Mouse (Mus musculus) skeletal muscle tissue, adult 2 months (tissue): ENCODE measurements around the gene Eif2b5.
"Not testable (repeated sequence)": the region's sequence is repeated elsewhere in the genome, so short reads cannot be mapped to it uniquely, and the experiment has no call there.

Experiments
- DNase-seq: peaks from one replicate; pipeline ENCODE4 v3.0.0-alpha.2; 2012; ENCODE audit warnings: low read depth, low spot score

Gene Eif2b5

GRCm38 (mm10) chr16:20498677-20499475 lies at the start of gene Eif2b5:
Gene Eif2b5, plus strand, starts transcription at chr16:20498817.
- DNase-seq: peak; percentile 94

- no peak for DNase-seq
Measured at GRCm38 (mm10) chr16:20451774-20452173, 46.8 kb upstream of the Eif2b5 start.

GRCm38 (mm10) chr16:20454155-20454654 lies 44.4 kb upstream of the Eif2b5 start:
- DNase-seq: no peak

GRCm38 (mm10) chr16:20456106-20456505 lies 42.5 kb upstream of the Eif2b5 start:
- DNase-seq: no peak

GRCm38 (mm10) chr16:20458736-20459135 lies 39.9 kb upstream of the Eif2b5 start:
- not testable (repeated sequence) for DNase-seq

- no peak for DNase-seq
Measured at GRCm38 (mm10) chr16:20464725-20465124, 33.9 kb upstream of the Eif2b5 start.

GRCm38 (mm10) chr16:20470981-20471380 lies 27.6 kb upstream of the Eif2b5 start:
- no peak for DNase-seq

GRCm38 (mm10) chr16:20471686-20472085 lies 26.9 kb upstream of the Eif2b5 start:
- no peak for DNase-seq

- no peak for DNase-seq
Measured at GRCm38 (mm10) chr16:20473748-20474147, 24.9 kb upstream of the Eif2b5 start.

- DNase-seq: no peak
Measured at GRCm38 (mm10) chr16:20474211-20474610, 24.4 kb upstream of the Eif2b5 start.

GRCm38 (mm10) chr16:20474786-20475185 lies 23.8 kb upstream of the Eif2b5 start:
- DNase-seq: no peak

GRCm38 (mm10) chr16:20475335-20475734 lies 23.3 kb upstream of the Eif2b5 start:
- DNase-seq: no peak

GRCm38 (mm10) chr16:20476857-20477256 lies 21.8 kb upstream of the Eif2b5 start:
- no peak for DNase-seq

- no peak for DNase-seq
Measured at GRCm38 (mm10) chr16:20477270-20477669, 21.3 kb upstream of the Eif2b5 start.

- DNase-seq: no peak
Measured at GRCm38 (mm10) chr16:20478504-20478903, 20.1 kb upstream of the Eif2b5 start.

GRCm38 (mm10) chr16:20479026-20479760 lies 19.4 kb upstream of the Eif2b5 start:
- DNase-seq: not testable (repeated sequence)

GRCm38 (mm10) chr16:20480115-20480514 lies 18.5 kb upstream of the Eif2b5 start:
- no peak for DNase-seq

GRCm38 (mm10) chr16:20481746-20482145 lies 16.9 kb upstream of the Eif2b5 start:
- DNase-seq: no peak

GRCm38 (mm10) chr16:20483716-20484115 lies 14.9 kb upstream of the Eif2b5 start:
- not testable (repeated sequence) for DNase-seq

GRCm38 (mm10) chr16:20485061-20485460 lies 13.6 kb upstream of the Eif2b5 start:
- DNase-seq: no peak

GRCm38 (mm10) chr16:20486048-20486447 lies 12.6 kb upstream of the Eif2b5 start:
- DNase-seq: no peak

- no peak for DNase-seq
Measured at GRCm38 (mm10) chr16:20488151-20488550, 10.5 kb upstream of the Eif2b5 start.

- DNase-seq: not testable (repeated sequence)
Measured at GRCm38 (mm10) chr16:20488751-20489150, 9.9 kb upstream of the Eif2b5 start.
